Mouse (Mus musculus): Measurements from ENCODE around the gene Timp3. TPM values are rescaled to one million over a fixed set of nuclear protein-coding genes. Genes with fewer than 3 reads are reported as not detected.

Timp3 gene
- total RNA-seq (2021) = 100 to 1,000 TPM; 314 to 316 TPM
- long read RNA-seq, experiment 1, full-length matches to known transcripts = 28 of 52 reads
- long read RNA-seq, experiment 1, partial matches to known transcripts = 3 of 52 reads
- long read RNA-seq, experiment 1, other reads (novel, unspliced or antisense) = 21 of 52 reads
- long read RNA-seq, experiment 2, full-length matches to known transcripts = 41 of 140 reads
- long read RNA-seq, experiment 2, partial matches to known transcripts = 94 of 140 reads
- long read RNA-seq, experiment 2, other reads (novel, unspliced or antisense) = 5 of 140 reads

DNA sequence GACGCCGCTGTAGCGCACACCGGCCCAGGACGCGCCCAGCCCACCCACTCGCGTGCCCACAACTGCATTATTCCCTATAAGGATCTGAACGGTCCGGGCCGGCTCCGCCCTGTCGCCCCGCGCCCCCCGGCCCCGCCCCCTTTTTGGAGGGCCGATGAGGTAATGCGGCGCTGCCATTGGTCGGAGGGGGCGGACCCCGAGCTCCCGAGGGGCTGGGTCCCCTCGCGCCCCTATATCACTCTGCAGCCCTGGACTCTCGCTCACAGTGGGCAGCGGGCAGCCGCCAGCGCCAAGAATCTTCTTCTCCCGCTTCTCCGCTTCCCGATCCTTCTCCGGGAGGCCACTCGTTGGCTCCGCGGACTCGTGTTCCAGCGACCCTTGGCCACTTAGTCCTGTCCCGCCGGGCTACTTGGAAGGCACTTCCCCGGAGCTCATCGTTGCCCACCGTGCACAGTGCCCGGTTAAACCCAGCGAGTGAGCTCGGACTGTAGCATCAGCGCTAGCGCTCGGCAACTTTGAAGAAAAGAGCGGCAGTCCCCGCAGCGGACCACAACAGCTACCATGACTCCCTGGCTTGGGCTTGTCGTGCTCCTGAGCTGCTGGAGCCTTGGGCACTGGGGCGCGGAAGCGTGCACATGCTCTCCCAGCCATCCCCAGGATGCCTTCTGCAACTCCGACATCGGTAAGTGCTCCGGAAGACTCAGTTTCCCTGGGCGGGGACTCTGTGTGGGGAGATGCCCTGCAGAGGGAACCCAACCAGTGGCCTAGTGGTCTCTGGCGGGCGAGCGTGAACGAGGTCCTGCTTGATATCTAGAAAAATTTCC is at the start of gene Timp3:
Timp3 (plus strand) TSS at position 80 of the 824 bp plus-strand sequence.
- peak; percentile 54 to 71 for DNase-seq (ENCODE audit: low spot score in 2 of 2)

DNA sequence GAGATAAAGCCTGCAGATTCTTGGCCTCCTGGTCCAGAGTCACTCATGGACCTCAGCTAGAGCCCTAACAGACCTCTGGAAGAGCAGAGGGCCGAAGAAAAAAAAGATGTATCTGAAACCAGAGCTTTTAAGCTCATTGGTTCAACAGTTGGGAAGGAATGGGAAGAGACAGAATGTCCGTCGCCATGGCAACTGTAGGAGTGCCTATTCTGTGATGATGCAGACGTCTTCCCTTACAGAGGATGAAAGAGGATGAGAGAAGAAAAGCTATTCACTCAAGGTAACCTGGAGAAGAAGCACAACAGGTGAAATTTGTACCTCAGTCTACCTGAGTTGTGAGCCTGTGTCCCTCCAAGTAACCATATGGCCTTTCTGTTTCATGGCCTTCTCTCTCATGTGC is 44.0 kb upstream of the Timp3 start:
- DNase-seq (ENCODE audit: low spot score in 2 of 2) = no peak

DNA sequence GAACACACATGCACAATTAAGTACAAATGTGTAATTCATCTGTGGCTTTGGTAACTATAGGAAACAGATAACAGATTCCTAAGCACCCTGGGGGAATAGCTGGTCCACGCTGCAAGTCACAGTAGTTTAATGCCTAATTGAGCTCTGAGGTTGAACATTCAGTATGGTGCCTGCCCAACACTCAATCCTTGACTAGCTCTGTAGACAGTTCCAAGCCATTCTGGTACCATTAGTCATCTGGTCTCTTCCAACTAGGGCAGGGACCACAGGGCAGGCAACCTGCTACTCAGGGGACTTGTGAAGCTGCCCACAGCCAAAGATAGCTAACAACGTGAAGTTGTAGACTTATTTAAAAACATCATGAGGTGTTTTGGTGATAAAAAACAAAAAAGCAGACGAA is 43.1 kb upstream of the Timp3 start:
- no peak for DNase-seq (ENCODE audit: low spot score in 2 of 2)

DNA sequence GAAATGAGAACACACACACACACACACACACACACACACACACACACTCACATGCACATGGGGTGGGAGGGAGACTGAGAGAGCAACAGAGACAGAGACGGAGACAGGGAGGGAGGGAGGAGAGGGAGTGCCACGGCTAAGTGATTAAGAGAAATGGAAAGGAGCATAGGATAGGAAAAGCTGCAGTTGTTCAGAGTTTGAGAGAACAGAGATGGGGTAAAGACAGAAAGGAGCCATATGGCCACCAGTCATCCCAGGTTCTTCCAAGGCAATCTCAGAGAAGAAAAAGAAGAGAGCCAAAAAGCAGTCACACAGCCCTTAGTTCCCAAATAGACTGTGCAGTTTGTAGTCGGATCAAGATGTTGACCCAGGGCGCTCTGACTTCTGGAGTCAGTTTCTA is 42.1 kb upstream of the Timp3 start:
- DNase-seq (ENCODE audit: low spot score in 2 of 2) = no peak

DNA sequence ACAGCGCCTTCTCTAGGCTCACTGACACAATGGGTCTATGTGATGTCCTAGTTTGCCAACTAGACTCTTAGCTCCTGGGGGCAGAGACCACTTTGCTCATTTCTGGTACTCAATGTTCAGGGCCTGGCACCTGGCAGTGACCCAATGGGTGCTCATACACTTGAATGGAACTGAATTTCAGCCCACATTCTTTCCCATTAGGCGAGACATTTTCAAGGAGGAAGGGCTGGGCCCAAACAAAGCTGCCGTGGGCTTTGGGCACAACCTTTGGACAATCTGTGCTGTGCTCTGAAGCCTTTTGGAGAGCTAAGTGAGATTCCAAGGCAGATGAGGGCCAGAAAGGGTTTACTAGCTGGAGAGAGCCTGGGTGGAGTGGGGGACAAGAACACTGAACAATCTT is 41.2 kb upstream of the Timp3 start:
- no peak for DNase-seq (ENCODE audit: low spot score in 2 of 2)

DNA sequence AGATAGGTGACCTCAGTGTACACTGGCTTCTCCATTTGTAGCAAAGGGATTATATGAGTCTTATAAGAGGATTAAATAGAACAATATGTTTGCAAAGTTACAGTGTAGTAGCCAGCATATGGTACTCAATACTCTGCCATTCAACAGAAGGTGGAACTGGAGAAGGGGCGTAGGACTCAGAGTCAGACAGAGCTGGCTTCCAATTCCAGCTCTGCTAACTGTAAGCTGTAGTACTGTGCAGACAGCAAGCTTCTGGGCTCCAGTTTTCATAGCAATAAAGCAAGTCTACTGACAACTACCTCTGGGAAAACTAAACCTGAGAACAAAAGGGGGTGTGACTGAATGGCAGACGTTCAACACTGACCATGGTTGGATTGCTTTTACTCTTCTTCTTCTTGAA is 38.4 kb upstream of the Timp3 start:
- DNase-seq (ENCODE audit: low spot score in 2 of 2) = no peak

DNA sequence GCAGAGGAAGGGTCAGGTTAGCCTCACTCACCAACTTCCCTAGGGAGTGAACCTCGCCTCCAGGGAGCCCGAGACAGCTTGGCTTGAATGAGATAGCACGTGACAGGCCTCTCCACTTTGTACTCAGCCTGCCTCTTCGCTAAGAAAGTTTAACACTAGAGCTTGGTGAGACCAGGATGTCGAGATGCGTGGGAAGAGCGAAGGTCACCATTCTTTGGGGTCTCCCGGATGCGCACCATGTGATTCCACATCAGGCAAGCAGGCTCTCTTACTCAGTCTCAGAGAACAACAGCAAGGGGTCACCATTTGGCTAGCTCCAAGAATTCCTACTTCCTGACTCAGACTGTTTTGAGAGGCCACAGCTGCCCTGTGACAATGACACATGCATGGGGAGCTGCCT is 35.6 kb upstream of the Timp3 start:
- no peak for DNase-seq (ENCODE audit: low spot score in 2 of 2)

DNA sequence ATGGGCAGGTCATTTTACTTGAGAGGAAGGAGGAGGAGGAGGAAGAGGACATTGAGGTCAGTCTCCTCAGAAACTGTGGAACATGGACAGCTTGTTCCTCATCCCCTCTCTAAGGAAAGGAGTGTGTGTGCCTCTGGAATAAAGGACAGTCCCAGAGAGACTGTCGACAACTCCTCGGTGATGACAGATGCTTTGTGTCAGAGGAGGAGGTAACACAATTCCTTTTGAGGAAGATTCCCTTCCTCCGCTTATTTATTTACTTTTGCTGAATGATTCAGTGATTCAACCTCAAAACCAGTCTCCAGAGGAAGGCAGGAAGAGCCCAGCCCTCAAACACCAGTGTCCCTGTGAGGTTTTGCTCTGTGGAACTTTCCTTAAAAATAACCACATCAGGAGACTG is 29.9 kb upstream of the Timp3 start:
- DNase-seq (ENCODE audit: low spot score in 2 of 2) = no peak

DNA sequence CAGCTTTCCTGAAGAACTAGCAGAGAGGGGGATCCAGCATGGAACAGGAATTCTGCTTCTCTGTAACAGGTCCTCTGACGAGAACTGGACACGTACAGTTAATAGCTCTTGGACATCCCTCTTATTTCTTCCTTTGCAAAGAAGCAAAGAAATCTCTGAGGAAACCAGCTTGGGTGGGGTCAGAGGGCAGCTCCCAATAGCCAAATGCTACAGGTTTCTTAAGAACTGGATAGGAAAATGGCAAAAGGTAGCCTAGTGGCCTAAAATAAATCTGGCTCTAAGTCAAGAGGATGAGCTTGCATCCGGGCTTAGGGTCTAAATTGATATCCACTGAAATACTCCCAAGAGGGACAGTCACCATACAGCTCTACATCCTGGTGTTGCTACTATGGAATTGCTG is 27.3 kb upstream of the Timp3 start:
- no peak for DNase-seq (ENCODE audit: low spot score in 2 of 2)

DNA sequence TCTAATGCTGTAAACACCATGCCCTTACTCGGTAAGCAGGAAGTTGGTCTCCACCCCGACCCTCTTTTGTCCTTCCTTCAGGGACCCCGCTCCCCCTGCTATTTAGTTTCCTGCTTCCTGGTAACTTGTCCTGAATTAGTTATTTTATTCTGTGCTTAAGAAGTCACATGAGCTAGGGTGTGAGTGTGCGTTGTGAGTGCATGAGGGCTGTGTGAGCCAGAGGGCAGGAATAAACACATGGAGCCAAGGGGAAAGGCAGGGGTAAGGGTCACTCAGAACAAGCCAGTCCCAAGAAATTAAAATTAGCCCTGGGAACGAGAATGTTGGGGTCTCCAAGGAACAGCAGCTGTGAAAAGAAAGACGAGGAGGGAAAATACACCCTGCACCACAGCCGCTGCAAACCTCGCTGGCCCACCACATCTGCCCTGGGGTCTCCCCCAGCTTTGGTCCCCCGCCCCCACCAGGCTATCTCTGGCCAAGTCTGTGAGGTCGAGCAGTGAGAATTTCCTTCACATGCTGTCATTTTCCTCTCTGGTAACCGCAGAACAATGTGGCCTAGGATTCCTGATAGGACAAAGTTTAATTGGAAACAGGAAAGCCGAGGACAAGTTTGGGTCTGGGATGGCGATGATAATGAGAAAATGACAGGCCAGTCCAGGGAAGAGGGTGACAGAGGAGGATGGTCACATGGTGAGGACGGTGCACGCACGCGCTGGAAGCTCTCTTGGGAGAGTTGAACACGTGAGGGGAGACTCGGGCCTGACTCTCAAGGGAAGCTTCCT is 26.6 kb upstream of the Timp3 start:
- DNase-seq (ENCODE audit: low spot score in 2 of 2) = no peak

DNA sequence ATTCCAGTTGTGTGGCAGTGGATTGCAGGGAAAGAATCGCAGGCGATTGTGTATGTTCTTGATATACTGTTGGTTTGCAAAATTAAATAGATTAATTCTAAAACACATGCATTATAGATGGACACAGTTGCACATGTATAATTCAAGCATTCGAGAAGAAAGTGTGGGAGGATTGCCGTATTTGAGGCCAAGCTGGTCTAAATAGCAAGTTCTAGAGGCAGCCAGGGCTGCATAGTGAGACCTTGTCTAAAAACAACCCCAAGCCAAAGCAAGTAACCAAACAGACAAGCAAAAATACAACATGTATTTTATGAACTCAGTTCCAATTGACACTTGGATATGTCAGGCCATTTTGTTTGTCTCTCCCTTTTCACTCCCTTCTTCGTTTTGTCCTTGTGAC is 24.6 kb upstream of the Timp3 start:
- DNase-seq (ENCODE audit: low spot score in 2 of 2) = no peak

DNA sequence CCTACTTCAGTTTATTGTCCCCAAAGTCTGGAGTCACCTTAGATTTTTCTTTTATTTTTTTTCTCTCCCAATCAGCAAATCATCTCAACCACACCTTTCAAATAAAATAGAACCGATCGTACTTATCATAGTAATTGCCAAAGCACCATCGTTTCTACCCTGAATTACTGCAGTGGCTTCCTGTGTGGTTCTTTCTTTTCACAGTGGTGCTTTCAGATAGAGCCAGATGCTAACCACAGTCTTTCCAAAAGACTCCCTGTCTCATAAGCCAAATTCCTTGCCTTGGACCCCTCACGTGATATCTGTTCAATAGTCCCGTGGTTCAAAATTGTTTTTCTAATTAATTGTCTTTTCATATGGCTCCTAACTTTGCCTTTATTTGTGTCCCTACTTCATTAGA is 22.8 kb upstream of the Timp3 start:
- DNase-seq (ENCODE audit: low spot score in 2 of 2) = no peak

DNA sequence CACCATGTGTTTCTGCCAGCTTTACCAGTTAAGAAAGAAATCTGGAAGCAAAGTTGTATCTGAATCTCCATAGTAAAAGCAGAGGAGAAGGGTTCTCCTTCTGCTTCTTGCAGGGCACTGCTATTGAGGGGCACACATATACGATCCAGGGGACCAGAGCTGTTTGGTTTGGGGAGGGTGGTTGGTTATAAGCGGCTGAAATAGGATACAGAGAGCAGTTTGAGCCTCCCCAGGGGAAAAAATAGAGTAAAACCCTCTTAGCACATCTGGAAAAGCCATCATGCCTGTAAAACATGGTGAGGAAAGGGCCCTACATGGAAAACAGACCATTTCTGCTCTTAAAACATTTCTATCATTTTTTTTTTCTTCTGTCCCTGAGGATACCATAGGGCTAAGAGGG is 21.7 kb upstream of the Timp3 start:
- DNase-seq (ENCODE audit: low spot score in 2 of 2) = no peak

DNA sequence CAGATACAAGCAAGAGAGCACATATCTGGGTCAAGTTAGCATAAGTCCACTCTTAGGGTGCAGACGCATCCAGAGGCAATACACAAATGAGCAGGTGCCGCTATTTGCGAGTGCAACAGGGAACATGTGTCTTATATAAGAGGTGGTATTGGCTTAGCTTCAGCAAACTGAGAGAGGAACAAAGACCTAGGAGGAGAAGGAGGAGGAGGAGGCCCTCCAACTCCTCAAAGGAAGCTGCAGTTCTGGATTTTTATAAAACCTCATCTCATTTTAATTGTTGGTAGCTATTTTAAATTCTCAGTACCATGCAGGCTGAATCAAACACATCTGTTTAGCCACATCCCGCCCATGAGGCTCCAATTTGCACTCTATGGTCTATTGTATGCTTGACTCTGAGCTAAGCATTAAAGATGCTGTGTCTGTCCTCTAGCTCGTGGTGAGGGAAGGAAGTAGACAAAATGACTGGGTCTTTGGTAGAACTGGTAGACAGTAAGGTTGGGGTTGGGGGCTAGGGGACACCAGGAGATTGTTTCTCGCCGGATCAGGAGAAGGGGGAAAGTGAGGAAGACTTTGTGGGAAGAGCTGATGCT is 20.5 kb upstream of the Timp3 start:
- DNase-seq (ENCODE audit: low spot score in 2 of 2) = no peak

DNA sequence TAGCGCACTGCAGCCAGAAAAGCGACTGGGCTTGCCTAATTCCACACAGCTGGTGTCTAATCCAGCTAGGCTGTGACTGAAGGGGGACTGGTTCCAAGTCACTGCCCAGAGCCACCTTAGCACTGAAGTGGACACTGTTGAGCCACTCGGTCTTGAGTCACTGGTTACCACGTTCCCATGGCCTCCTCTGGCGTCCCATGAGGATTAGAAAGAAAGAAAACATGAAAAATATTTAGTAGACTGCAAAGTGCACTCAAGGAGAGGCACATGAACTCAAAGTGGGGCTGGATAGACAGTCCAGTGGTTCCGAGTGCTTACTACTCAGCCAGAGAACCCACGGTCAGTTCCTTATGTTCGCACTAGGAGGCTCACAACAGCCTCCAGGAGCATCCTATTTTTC is 18.9 kb upstream of the Timp3 start:
- no peak for DNase-seq (ENCODE audit: low spot score in 2 of 2)

DNA sequence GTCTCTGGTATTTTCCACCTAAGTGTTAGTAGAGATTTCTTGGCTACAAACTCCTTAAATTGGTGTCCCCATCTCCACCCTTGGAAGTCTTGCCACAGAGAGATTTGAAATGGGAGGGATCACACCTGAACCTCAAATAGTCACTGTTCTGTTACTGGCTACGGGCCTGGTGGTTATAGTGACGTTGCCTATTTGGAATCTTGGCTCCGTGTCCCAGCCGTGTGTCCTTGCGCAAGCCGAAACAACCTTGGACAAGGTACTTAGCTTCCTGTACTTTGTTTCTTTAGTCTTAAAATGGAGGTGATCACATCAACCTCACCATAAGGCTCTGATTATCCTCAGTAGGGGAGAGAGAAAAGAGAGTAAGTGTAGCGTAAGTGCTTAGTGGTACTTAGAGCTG is 13.7 kb upstream of the Timp3 start:
- no peak for DNase-seq (ENCODE audit: low spot score in 2 of 2)

DNA sequence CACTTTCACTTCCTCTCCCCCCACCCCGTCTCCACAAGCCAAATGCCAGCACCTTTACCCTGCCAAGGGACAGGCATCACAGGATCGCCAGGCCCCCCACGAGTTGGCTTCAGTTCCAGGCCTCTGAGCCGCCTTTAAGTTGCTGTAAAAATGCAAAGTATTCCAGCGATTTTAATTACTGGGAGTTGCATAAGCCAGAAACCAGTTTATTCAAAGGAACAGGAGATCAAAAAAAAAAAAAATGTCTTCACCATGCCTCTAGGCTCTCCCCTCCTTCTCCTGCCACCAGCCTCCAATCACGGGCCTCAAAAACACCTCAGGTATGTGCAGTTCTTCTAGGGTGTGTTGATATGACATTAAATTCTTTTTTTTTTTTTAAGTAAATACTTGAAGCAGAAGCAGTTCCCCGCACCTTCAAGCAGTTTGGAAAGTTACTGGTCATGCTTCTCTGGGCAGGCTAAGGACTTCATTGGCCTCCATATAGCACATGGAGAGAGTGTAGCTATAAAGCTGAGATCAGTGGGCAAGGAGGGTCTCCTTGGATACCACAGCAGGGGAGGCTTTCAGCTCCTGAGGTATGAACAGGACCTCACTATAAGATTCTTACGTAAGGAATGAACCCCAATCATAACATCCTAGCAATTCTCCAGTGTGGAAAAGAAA is 9.9 kb upstream of the Timp3 start:
- no peak for DNase-seq (ENCODE audit: low spot score in 2 of 2)

DNA sequence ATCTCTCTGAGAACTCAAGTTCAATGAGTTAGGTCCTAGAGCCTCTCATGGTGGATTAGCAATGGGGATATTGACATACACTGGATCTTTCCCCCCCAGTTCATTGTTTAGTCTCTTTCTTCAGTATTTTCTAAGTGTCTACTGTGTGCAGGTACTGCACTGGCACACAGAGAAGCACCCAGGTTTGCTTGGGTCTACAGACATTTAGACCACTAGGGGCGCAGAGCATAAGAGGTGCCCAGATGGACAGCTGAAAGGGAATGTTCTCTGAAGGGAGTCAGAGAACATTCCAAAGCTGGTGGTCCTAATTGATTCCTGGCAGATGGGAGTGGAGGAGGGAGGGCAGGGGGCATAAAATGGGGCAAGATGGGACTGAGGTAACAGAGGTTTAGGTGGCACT is 6.3 kb upstream of the Timp3 start:
- no peak for DNase-seq (ENCODE audit: low spot score in 2 of 2)

DNA sequence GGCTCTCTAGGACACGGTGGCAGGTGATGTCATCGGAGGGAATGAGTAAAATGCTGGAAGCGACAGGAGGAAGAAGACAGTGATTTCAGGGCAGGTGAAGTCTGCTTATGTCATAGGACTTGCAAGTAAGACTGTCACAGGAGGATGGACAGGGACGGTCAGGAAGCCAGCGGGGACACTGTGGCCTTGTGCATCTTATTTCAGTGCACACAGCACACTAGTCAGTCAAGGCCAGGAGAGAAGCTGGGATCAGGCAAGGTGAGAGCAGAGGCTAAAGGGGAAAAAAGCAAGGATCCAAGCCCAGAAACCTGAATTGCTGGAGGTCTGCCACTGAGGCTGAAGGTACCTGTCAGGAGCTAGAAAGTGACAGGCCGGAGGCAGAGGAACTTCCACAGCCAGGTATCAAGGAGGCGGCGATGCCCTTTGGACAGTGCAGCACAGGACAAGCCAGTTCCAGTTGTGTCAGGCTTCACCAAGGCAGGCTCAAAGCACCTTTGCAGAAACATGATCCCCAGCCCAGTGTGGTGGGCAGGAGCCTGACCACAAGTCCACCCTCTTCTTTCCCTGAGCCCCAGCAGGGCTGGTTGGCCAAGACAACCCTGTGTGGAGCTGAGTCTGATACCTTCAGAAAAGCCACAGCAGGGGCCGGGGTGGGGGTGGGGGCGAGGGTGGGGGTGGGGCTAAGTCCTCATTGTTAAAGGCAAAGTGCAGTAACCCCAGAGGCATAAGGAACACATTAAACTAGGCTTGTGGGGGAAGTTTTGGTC is 5.4 kb upstream of the Timp3 start:
- DNase-seq (ENCODE audit: low spot score in 2 of 2) = no peak

DNA sequence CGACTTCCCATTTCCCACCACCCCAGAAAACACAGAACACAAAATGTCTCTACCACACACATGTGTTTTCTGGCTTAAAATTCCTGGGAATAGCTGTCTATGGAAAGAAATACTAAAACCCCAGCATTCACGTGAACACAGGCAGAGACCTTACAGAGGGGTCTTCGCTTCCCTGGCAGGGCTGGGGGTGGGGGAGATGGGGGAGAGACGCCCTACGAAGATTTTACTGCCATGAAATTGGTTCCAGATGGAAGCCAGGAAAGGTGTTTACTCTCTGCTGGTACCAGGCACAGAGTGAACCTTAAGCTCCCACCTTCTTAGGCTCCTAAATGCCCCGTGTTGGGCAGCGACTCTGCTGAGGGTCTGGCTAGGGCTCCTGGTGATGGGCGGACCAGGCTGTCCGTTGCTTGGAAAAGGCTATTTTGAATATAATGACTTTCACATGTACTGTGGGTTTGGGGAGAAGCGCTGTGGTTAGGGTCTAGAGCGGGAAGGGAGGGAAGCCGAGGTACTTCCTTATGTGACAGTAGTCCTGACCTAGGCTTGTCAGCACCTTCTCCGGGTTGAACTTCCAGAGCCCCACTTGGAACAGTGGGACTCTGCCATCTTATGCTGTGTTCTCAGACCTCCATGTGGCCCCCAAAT is 4.6 kb upstream of the Timp3 start:
- DNase-seq (ENCODE audit: low spot score in 2 of 2) = no peak
